Mouse (Mus musculus) c-Kit-positive CD71-positive TER-119-positive erythroid progenitor cells, embryonic 14.5 days (primary cell): ENCODE measurements at regions not wholly inside any gene's neighbourhood (a gene's known extent, or its start where the extent isn't known, plus 50 kb on each side); places are given as distances from the start of the nearest gene placed in this dataset.

Source experiments
- DNase-seq: peaks from one replicate; pipeline ENCODE4 v3.0.0-alpha.2; 2013; ENCODE audit warnings: low spot score

DNA sequence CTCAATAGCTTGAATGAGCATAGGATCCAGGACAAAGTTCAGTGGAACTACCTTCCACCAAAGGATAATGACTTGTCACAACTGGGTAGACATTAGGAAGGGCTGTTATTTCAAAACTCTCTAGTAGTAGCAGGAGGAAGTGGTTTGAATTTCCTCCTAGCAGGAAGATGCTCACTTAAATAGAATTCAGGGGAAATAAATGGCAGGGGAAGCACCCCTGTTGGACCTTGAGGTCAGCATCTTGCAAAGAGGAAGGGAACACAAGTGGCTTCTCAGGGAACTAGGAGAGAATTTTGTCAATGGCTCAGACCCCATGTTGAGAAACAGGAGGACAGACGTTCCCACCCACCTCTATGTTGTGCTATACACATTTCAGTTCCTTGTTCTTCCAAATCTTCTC, 178.4 kb upstream of the Jun start:
- no peak for DNase-seq

GRCm38 (mm10) chr4:95233034-95233433, 181.0 kb upstream of the Jun start:
- no peak for DNase-seq

DNA sequence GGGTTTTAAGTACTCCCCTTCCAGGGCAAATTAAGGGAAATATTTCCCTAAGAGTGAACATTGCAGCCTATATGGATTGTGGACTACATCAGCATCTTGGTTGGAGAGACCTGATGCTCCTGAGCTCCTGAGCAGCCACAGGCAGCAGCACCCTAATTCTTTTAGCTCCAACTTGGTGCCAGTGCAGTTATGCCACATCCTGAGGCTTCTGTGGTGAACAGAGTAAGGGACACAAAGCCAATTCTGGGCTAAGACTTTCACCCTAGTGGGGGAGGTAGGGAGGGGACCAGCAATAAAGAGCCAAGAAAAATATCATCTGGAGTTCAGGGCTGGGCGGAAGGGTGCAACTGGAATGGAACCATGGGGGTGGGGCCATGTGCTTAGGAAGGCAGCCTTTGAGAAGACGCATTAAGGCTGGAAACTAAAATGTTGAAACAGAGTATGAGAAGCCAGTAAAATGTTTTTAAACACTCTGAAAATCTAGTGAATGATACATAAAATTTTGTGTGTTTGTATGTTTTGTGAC, 182.1 kb upstream of the Jun start:
- DNase-seq: no peak

DNA sequence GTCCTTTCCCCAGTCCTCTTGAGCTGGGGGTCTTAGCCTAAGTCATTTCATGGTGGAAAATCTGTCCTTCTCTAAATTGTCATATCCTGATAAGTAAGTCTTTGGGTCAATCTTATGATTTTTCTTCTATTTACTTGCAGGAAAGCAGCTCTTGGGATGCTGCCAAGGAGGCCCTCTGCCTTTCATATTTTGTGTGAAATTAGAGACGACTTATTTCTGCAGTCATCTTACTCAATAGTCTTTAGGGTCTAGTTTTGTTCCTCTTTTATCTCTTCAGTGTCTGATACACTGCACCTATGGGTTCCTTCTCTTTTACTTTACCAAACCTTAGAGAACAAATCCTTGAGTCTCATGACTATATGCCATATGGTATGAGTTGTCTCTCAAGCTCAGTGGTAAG, 196.0 kb upstream of the Jun start:
- no peak for DNase-seq

DNA sequence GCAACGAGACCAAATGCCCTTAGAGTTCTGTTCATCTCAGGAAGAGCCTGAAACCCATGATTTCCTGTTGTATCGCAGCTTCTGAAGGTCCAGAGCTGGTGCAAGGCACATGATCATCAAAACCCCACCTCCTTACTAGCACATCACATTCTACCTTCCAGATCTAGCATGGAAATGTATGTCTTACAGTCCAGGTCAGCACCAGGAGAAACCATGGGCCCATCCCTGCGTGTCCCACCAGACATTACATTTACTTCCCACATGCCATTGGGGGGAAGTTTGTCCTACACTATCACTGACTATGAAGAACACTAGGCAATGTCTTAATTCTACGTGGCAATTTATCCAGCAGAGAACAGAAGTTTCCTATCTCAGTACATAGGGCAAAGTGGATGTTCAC, 197.0 kb upstream of the Jun start:
- DNase-seq: no peak

- no peak for DNase-seq
Measured at GRCm38 (mm10) chr4:95250083-95250482, 198.1 kb upstream of the Jun start.

DNA sequence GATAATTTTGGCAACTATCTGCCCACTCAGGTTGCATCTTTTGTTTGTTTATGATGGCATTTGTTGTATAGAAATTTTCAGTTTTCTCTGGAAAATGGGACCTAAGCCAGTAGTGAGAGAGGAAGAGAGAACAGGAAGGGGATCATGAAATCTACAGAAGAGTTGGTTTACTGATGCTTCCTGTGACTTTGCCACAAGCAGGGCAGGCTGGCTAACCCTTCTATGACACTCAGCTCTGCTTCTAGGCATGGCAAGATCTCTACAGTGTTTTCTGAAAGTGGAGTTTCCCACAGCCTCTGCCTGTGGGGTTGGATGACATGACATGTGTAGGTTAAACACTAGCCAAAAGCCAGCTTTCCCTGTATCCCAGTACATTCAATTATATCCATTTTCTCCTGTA, 217.7 kb upstream of the Jun start:
- no peak for DNase-seq

DNA sequence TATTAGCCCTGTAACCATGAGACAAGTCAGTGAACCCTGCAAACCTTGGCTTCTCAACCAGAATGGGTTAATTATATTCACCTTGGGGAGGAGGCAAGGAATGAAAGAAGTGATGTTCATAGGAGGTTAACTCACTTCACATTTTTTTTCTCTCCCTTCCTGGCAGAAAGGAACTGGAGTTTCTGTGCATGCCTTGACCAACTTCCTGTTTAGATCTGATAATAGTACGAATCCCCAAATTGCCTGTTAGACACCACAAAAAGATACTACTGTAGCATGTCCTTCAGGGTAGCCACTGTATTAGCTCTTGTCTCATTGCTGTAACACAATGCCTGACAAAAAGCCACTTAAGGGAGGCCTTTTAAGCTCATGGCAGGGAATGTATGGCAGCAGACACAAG, 218.4 kb upstream of the Jun start:
- DNase-seq: no peak

DNA sequence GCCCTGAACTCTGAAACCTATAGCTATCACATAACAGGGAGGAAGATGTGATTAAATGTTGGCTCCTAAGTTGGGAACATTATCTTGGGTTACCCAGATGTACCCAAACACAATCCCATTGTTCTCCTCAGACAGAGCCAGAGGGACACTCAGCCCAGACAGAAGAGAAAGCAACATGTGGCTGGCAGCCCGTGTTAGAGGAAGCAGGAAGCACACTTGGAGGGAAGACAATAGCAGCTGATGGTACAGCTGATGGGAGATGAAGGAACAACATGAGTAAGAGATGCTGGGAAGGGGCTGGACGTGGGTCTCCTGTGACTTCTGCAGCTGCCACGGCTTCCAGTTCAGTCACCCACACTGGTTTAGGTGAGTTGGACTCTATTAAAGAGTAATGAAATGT, 224.2 kb upstream of the Jun start:
- no peak for DNase-seq

DNA sequence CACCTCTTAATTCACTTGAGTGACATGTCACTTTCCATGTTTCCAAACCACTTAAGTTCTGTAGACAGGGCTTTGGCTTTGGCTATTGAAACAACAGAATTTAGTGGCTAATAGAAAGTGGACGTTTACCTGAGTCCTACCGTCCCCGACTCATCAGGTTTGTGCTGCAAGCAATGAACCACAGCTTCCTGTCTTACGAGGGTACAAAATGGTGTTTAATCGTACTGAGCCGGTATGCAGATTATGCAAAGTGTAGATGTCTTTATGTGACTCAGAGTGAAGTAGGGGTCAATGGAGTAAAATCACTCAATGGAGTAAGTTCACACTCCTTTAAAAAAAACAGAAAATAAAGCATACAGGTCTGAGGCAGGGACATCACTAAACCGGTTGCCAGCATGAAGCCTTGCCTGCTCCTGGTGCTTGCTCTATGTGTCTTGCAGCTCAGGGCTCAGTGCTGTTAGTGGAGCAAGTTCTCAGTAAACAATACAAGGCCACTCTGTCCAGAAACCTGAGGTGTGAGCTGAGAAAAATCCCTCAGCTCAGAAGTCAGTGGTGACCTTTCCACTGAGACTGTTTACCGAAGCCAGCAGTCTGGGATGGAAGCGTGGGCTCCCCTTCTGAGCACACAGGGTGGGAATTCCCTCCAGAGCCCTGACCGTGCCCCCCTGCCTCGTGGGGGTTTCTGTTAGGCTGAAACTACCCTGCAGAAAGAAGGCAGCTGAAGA, 226.1 kb upstream of the Jun start:
- DNase-seq: no peak

DNA sequence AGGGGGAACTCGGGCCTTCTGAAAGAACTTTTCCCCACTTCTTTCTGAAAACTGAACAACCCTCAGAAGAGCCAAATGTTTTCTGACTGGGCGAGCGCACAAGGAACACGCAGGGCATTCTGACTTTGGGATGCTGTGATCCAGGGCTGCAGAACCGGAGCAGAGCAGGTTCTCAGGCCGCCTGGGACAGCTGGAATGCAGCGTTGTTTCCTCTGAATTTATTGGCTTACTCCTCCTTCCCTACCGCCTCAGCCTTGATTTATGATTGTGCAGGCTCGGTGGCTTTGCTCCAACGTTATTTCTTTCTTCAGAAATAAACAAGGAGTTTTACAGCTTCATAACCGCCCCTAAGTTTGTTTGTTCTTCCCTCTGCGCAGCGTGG, 226.7 kb upstream of the Jun start:
- DNase-seq: no peak

- DNase-seq: no peak
Measured at GRCm38 (mm10) chr4:95279200-95279599, 227.2 kb upstream of the Jun start.

DNA sequence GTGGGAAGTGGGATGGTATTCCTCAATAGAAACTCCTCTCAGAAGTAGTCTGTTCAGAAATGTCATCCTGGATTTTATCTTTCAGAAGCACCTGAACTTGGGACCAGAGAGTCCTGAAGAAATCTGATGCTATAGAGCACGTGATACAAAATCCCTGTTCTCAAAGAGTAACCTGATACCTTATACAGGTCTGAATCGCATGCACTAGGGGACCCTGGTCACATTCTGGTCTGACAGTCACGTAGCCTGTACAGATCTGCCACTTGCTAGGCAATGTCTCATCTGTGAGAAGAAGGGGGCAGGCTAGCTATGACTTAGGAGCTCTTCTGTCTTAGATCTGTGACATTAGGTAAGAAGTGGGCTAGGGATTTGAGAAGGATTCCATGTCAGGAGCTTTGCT, 230.1 kb upstream of the Jun start:
- DNase-seq: no peak

GRCm38 (mm10) chr4:95283789-95284188, 231.8 kb upstream of the Jun start:
- DNase-seq: no peak

DNA sequence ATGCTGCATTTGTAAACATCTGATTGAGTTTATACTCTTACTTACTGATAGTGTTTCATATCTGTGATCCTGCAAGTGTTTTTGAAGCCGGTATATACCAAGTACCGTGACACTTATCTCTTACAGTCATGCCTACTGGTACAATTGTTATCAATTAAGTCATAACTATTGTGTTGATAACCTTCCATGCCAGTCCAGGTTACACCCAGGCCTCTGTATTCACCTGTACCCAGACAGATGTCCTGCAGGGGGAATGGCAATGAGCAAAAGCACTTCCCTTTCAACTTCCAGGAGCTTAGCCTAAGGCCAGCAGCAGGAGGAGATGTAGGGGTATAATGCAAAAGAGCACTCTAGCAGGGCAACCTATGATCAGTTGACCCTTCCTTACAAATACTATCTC, 232.2 kb upstream of the Jun start:
- no peak for DNase-seq

GRCm38 (mm10) chr4:95284696-95285095, 232.7 kb upstream of the Jun start:
- no peak for DNase-seq

DNA sequence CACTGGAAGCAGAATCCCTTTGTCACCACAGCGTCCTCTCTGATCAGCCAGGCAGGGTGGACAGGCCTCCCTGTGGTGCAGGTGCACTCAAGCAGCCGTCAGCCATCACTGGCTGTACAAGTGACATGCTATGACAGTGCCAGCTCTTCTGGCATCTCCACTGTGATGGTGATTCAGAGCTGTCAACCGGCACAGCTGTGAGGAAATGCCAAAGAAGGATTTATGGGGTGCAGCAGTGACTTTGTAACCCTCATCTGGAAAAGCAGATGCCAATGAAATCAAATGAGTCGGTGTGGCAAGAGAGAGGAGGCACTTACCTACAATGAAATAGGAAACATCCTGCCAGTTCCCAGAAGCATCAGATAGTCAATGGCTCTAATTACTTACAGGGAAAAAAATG, 238.3 kb upstream of the Jun start:
- no peak for DNase-seq

DNA sequence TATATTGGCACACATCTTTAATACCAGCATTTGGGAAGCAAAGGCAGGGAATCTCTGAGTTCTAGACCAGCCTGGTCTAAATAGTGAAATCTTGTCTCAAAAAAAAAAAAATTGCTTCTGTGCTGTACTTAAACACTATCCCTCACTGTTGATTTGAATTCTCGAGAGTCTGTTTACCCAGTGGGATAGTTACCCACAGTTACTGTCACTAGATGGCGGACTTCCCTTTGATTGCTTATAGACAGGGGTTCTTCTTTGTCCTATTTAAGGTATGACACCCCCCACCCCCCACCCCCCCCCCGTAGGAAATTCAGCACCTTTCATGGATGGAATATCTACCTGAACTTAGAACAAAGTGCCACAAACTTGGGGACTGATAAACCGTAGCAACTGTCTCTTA, 242.1 kb upstream of the Jun start:
- no peak for DNase-seq

- DNase-seq: no peak
Measured at GRCm38 (mm10) chr4:95301907-95302306, 249.9 kb upstream of the Jun start.

GRCm38 (mm10) chr4:95303337-95303736, 251.3 kb upstream of the Jun start:
- DNase-seq: no peak

DNA sequence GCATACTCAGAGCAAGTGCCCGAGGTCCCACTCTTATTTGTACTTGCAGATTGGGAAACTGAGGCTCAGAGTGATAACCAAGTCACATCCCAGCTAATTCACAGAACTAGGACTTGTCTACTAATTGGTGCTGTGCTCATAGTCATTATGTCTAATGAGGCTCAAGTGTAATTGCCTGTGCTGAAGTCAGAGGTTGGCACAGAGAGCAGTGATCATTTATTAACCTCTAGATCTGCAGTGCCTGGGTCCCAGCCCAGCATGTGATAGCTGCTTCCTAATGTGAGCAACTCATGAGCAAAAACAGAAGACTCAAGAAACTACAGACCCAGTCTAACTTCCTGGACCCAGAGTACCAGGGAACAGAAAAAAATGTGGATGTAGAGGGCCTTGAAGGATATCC, 252.0 kb upstream of the Jun start:
- DNase-seq: no peak

GRCm38 (mm10) chr4:95307134-95307533, 250.2 kb upstream of the Fggy start:
- no peak for DNase-seq

DNA sequence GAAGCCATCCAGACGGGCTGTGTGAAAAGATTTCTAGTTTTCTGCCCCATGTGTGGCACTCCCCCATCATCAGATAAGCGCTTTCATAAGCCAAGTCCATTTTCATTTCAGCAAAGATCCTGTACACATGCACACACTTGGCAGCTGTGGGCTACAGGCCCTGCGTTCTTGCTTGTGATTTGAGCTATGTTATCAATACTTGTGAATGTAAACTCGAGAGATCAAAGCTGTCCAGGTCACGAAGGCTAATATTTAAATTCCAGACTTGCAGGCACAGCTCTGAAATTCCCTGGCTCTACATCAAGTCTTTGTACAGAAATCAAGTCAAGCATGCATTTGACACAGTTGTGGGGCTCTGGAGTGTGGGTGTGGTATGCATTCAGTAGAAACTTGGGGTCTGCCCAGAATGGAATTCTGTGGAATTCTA, 248.8 kb upstream of the Fggy start:
- no peak for DNase-seq

DNA sequence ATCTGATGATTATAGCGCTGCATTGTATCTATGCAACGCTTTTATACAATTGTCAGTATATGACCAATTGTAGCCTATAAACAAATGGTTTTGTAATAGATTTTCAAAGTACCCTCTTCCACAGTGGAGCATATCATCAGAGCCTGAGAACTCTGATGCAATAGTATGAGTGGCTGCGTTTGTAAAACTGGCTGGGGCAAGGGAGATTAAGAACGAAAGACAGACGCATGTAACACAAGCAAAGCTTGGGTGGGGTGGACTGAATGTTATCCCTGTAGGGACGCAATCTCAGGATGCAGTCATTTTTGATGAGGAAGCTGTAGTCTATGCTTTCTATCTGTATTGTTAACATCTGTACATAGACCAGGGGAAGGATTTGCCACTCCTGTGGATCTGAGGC, 246.9 kb upstream of the Fggy start:
- DNase-seq: no peak
